Mouse (Mus musculus): ENCODE data around the gene Syngr4. TPM values are rescaled to one million over a fixed set of nuclear protein-coding genes. Genes with fewer than 3 reads are reported as not detected.
A peak's percentile ranks its signal among the peaks of the same experiment; 100 is the strongest.

Syngr4 gene
- polyA plus RNA-seq, 1 experiment from 2014 or later = 0.46 TPM

- WGBS = 30% methylated on average over 4 of the region's 4 CpGs
- Histone ChIP-seq H3K9me3 (ENCODE audit: control insufficient read depth, low read length) (no peaks in the 10 kb centered on the region), H3K4me3 (ENCODE audit: low read depth, low read length) (no peak overlapping the region), H3K4me2 (replicated peaks; ENCODE audit: low read depth) (no peak overlapping the region), H3K27ac (replicated peaks) (no peak overlapping the region), H3K9ac (ENCODE audit: low read length) (no peak overlapping the region), H3K36me3 (ENCODE audit: control insufficient read depth, insufficient read depth, low read length) (no peaks in the 10 kb centered on the region), H3K27me3 (ENCODE audit: control insufficient read depth, insufficient read depth, low read length) (no peaks in the 10 kb centered on the region), H3K4me1 (replicated peaks; ENCODE audit: control insufficient read depth, insufficient read depth) (peaks cover 3% of the 10 kb centered on the region; the same call in 1 of the 2 replicates)
- DNase-seq (ENCODE audit: low spot score) = no peak
- TF ChIP-seq EP300 (optimal IDR thresholded peaks at IDR 0.05) (no peak), CTCF (IDR thresholded peaks at IDR 0.05; ENCODE audit: low read depth) (no peak)
- peak; percentile 61 for ATAC-seq (ENCODE audit: low FRiP score, low TSS enrichment)
Observed at GRCm38 (mm10) chr7:45859008-45859407, 37.5 kb downstream of the Syngr4 start.

- H3K4me1 ChIP-seq (replicated peaks; ENCODE audit: control insufficient read depth, insufficient read depth) = peaks cover 3% of the 10 kb centered on the region; the same call in 1 of the 2 replicates
- no peaks in the 10 kb centered on the region for H3K9me3 ChIP-seq (ENCODE audit: control insufficient read depth, low read length)
- 0 out of 2 replicates have a peak, but pooled peaks have one; percentile 16 for ATAC-seq (ENCODE audit: low FRiP score, low TSS enrichment)
- peak; percentile 31 for DNase-seq (ENCODE audit: low spot score)
- peak overlapping the region; percentile 35 for H3K9ac ChIP-seq (ENCODE audit: low read length)
- H3K27ac ChIP-seq (replicated peaks) = no peak overlapping the region
- H3K36me3 ChIP-seq (ENCODE audit: control insufficient read depth, insufficient read depth, low read length) = no peaks in the 10 kb centered on the region
- no peaks in the 10 kb centered on the region for H3K27me3 ChIP-seq (ENCODE audit: control insufficient read depth, insufficient read depth, low read length)
- 8% methylated on average over 29 of the region's 30 CpGs for WGBS
- peak overlapping the region; percentile 28 for H3K4me3 ChIP-seq (ENCODE audit: low read depth, low read length)
- peak overlapping the region; percentile 59 for H3K4me2 ChIP-seq (replicated peaks; ENCODE audit: low read depth)
- TF ChIP-seq CTCF (IDR thresholded peaks at IDR 0.05; ENCODE audit: low read depth) (no peak), EP300 (optimal IDR thresholded peaks at IDR 0.05) (no peak)
Observed at GRCm38 (mm10) chr7:45856950-45857901, 39.3 kb downstream of the Syngr4 start.

GRCm38 (mm10) chr7:45853089-45853488 is 43.4 kb downstream of the Syngr4 start:
- Histone ChIP-seq H3K36me3 (ENCODE audit: control insufficient read depth, insufficient read depth, low read length) (no peaks in the 10 kb centered on the region), H3K9ac (ENCODE audit: low read length) (no peak overlapping the region), H3K9me3 (ENCODE audit: control insufficient read depth, low read length) (no peaks in the 10 kb centered on the region), H3K4me2 (replicated peaks; ENCODE audit: low read depth) (no peak overlapping the region), H3K27me3 (ENCODE audit: control insufficient read depth, insufficient read depth, low read length) (no peaks in the 10 kb centered on the region), H3K4me1 (replicated peaks; ENCODE audit: control insufficient read depth, insufficient read depth) (peaks cover 3% of the 10 kb centered on the region; the same call in 1 of the 2 replicates), H3K27ac (replicated peaks) (no peak overlapping the region), H3K4me3 (ENCODE audit: low read depth, low read length) (no peak overlapping the region)
- DNase-seq (ENCODE audit: low spot score) (no peak), ATAC-seq (ENCODE audit: low FRiP score, low TSS enrichment) (no peak)
- WGBS = 80% methylated on average over 12 of the region's 12 CpGs
- TF ChIP-seq CTCF (IDR thresholded peaks at IDR 0.05; ENCODE audit: low read depth) (no peak), EP300 (optimal IDR thresholded peaks at IDR 0.05) (no peak)

- no peak overlapping the region for H3K4me2 ChIP-seq (replicated peaks; ENCODE audit: low read depth)
- H3K27ac ChIP-seq (replicated peaks) = no peak overlapping the region
- H3K36me3 ChIP-seq (ENCODE audit: control insufficient read depth, insufficient read depth, low read length) = no peaks in the 10 kb centered on the region
- ATAC-seq (ENCODE audit: low FRiP score, low TSS enrichment) (no peak), DNase-seq (ENCODE audit: low spot score) (no peak)
- no peak overlapping the region for H3K9ac ChIP-seq (ENCODE audit: low read length)
- H3K4me3 ChIP-seq (ENCODE audit: low read depth, low read length) = no peak overlapping the region
- WGBS = 76% methylated on average over 3 of the region's 3 CpGs
- H3K9me3 ChIP-seq (ENCODE audit: control insufficient read depth, low read length) = no peaks in the 10 kb centered on the region
- H3K4me1 ChIP-seq (replicated peaks; ENCODE audit: control insufficient read depth, insufficient read depth) = no peaks in the 10 kb centered on the region
- TF ChIP-seq EP300 (optimal IDR thresholded peaks at IDR 0.05) (no peak), CTCF (IDR thresholded peaks at IDR 0.05; ENCODE audit: low read depth) (no peak)
- H3K27me3 ChIP-seq (ENCODE audit: control insufficient read depth, insufficient read depth, low read length) = no peaks in the 10 kb centered on the region
Observed at GRCm38 (mm10) chr7:45850661-45851060, 45.9 kb downstream of the Syngr4 start.

GRCm38 (mm10) chr7:45848447-45849027 is 48.0 kb downstream of the Syngr4 start:
- Histone ChIP-seq H3K27me3 (ENCODE audit: control insufficient read depth, insufficient read depth, low read length) (no peaks in the 10 kb centered on the region), H3K9me3 (ENCODE audit: control insufficient read depth, low read length) (no peaks in the 10 kb centered on the region), H3K27ac (replicated peaks) (no peak overlapping the region), H3K4me3 (ENCODE audit: low read depth, low read length) (no peak overlapping the region), H3K9ac (ENCODE audit: low read length) (no peak overlapping the region), H3K4me1 (replicated peaks; ENCODE audit: control insufficient read depth, insufficient read depth) (no peaks in the 10 kb centered on the region), H3K4me2 (replicated peaks; ENCODE audit: low read depth) (no peak overlapping the region), H3K36me3 (ENCODE audit: control insufficient read depth, insufficient read depth, low read length) (no peaks in the 10 kb centered on the region)
- no peak for TF ChIP-seq CTCF (IDR thresholded peaks at IDR 0.05; ENCODE audit: low read depth)
- TF ChIP-seq EP300 (optimal IDR thresholded peaks at IDR 0.05) = no peak
- DNase-seq (ENCODE audit: low spot score) = no peak
- ATAC-seq (ENCODE audit: low FRiP score, low TSS enrichment) = no peak
- 13% methylated on average over 6 of the region's 6 CpGs for WGBS
